Mouse (Mus musculus): Measurements from ENCODE around the gene Srcin1.

The Srcin1 gene

DNA sequence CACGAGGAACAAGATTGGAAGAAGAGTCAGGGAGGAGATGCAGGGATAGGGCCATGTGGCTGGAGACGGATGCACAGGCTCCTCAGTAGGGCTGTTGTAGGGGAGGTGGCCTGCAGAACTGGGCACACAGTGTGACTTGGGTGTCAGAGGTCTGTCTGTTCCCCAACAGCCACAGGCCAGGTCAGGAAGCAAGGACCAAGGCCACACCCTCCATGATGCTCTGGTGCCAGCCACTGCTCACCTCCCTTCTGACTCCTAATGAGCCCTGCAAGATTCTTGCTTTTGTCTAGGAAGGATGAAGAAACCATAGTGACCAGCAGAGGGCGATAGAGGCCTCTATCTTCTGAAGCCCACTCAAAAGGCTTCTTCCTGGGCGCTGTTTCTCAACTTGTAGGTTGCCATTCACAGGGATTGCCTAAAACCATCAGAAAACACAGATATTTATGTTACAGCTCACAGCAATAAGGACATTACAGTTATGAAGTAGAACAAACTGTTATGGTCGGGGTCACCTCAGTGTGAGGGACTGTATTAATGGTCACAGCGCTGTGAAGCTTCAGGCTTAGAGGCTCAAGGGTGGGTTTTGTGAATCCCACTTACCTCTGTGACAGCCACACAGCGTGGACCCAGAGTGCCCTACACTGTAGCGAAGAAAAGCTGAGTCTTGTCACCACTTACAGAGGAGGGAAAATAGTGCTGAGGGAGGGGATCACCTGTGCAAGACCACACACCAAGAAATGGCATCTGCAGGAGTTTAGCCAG, 99.5 kb downstream of the Srcin1 start:
- in situ Hi-C loops (cut with MboI, MseI) = loop anchor here in 1 of 2 experiments (5.0 to 10.0 kb wide), 2 partner anchors 81 to 148 kb away; partner anchors contain the start of gene Epop

DNA sequence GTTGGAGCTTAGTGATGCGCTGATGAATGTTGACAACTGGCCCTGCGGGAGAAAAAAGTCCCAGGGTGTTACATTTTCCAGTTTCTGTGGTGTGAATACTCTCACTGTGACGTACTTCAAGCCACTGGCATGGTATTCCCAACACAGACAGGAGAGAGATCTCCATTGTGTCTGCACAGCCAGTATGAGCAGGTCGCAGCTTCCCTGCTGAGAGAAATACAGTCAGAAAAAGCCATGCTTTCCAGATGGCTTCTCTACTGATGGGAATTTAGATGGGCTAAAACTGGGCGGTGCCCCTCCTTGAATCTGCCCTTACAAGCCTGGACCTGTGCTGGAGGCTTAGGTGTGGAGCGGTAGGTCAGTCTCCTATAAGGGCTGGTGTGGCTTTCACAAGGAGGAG, 104.7 kb downstream of the Srcin1 start:
- in situ Hi-C loops (cut with MboI, MseI) = loop anchor here (5.0 to 10.0 kb wide), 2 partner anchors 44 to 154 kb away; partner anchors contain the start of gene Epop (in 1 of the 2)

DNA sequence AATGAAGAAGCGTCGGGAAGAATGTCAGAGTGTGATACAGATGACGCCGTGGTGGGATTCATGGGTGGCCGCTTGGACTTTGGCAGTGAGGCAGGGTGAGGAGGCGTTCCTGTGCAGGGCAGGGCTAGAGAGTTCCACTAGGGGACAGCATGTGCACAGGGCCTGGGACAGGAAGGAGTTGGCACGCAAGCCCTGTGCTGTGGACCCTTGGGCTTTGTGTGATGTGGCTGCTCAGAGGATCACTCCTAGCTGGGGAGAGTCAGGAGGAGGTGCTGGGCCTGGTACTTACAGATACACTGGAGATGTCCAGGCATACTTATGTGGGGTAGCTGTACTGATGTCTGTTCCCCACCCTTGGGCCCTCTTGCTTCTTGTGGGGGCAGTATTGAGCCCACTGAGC, 106.2 kb downstream of the Srcin1 start:
- in situ Hi-C loops (cut with MboI, MseI) = loop anchor here (5.0 to 10.0 kb wide), 2 partner anchors 43 to 155 kb away; partner anchors contain the start of gene Epop (in 1 of the 2)

DNA sequence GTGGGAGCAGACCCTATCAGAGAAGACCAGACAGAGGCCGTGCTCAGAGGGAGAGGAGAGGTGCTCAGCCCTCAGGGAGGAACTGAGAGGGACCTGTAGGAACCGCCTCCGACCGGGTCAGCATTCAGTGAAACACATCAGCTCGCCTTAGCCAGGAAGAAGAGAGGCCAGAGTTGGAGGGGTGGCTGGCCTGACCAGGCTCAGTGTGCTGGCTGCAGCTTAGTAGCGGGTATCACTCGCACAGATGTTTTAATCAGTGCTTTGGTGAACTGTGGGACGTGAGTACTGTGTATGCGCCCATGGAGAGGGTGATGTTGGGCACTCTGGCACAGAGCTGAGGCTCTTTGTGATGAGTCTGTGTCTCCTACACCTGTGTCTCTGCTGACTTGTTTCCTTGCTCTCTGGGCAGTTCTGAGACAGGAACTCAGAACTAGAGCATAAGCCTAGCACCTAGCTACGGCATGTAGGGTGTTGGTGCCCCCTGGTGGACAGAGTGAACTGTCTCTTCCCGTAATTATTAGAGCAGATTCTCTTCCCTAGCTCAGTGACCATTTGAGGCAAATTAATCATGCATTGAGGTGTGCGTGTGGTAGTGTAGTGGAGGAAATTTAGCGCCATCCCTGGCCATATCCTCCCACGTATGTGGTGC, 107.2 kb downstream of the Srcin1 start:
- in situ Hi-C loops (cut with MboI, MseI) = no loop called here

DNA sequence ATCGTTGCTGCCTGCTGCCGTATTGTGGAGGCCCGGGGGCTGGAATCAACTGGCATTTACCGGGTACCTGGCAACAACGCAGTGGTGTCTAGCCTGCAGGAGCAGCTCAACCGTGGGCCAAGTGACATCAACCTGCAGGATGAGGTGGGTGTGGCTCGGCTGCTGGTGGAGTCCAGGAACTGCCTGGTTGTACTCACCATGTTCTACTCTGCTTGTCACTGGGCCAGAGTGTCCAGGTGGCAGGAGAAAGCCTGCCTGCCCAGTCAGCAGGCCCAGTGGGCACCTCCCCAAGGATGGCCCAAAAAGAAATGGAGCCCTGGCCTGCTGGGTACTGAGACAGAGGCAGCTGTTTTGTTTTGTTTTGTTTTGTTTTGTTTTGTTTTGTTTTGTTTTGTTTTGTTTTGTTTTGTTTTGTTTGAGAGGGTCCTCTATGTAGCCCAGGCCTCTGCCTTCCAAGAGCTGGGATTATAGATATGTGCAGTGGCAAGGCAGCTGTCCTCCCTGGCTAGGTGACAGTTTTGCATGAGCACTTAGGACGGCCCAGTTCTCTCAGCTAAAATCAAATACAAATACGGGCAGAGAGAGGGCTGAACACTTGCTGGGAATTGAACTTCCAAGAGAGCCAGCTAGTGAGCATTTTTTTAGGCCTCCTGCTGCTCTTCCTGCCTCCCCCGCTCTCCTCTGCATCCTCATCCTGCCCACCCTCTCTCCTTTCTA, 109.4 kb downstream of the Srcin1 start:
- in situ Hi-C loops (cut with MboI, MseI) = no loop called here

DNA sequence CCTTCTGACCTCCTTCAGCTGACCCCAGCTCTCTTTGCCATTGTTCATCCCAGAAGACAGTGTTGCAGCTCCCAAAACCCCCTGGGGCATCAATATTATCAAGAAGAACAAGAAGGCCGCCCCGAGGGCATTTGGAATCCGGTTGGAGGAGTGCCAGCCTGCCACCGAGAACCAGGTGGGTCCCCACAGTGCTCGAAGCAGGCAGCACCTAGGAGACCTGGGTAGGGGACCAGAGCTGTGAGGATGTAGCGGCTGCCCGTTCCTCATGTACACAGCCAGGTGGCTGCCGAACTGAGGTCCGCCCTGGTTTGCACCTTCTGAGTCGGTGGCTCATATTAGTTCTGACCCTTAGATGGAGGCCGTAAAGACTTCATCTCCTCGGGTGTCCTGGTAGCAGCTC, 110.0 kb downstream of the Srcin1 start:
- in situ Hi-C loops (cut with MboI, MseI) = no loop called here

DNA sequence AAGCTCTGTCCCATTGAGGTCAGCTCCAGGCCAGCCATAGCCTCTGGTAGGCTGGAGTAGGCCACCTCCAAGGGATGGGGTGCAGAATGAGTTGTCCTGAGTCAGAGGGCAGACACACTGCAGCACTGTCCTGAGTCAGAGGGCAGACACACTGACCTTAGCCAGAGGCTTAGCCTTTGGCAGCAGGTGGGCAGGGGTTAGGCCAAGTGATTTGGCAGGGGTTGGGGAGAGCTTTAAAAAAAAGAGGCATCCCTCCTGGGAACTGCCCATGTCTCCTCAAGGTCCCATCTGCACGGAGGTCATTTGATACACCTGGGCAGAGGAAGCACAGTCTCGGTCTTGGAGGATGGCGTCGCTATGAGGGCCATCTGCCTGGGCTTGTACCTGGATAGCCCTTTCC, 112.0 kb downstream of the Srcin1 start:
- in situ Hi-C loops (cut with MboI, MseI) = no loop called here

DNA sequence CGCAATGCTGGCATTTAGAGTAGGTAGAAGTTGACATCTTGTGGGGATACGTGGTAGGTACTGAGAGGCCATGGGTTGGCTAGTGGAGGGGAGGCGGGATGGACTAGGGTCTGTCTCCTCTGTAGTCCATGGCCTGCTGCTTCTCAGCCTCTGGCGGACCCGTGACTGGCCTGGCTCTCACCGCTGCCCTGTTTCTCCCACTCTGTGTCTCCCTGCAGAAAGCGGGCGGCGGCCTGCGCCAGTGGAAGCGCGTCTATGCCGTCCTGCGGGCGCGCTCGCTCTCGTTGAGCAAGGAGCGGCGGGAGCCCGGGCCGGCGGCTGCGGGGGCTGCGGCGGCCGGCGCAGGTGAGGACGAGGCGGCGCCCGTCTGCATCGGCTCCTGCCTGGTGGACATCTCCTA, 112.8 kb downstream of the Srcin1 start:
- in situ Hi-C loops (cut with MboI, MseI) = no loop called here

DNA sequence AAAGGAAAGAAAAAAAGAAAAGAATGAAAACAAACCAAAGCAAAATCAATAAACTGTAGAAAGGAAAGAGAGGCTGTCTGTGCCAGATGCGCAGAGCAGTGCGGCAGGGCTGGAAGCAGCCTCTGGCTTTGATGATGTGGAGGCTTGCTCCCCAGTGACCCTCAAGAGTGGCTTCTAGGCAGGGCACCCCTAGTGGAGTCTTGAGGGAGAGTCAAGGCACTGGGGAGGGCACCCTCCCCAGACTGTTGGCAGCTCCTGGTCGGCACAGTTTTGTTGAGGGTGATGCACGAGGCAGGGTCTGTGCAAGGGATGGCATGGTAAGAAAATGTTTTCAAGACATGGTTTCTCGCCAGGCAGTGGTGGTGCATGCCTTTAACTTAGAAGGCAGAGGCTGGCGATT, 113.4 kb downstream of the Srcin1 start:
- in situ Hi-C loops (cut with MboI, MseI) = no loop called here

DNA sequence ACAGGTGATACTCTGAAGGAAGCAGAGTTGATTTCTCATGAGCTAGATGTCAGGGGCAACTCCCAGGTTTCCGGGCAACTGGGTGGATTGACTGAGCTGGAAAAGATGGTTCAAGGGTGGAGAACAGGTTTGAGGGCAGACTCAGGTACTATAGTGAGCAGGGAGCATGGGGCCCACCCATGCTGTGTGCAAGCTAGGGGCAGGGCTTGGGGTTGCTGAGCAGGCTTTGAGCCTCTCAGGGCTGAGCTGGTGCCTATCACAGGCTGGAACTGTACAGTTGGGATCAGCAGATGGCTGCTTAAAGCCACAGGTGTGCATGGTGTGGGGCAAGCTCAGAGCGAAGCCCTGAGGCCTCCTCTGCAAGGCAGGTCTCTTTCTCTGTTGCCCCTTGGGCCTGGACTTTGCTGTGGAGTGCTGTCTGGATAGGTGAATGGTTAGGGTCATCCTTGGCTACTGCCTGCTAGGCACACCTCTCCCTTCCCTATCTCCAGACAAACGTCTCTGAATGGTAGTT, 114.6 kb downstream of the Srcin1 start:
- in situ Hi-C loops (cut with MboI, MseI) = no loop called here

Measured in T-helper 17 cell (primary cell).